Mouse (Mus musculus): ENCODE results near the gene Olfr645. TPM values are rescaled to one million over a fixed set of nuclear protein-coding genes. Genes with fewer than 3 reads are reported as not detected.

Olfr645 gene
- polyA plus RNA-seq, 1 experiment from 2014 or later, result not detected

- Histone ChIP-seq H3K9me3 (ENCODE audit: control insufficient read depth, low read depth, low read length) (no peaks in the 10 kb centered on the region), H3K4me3 (ENCODE audit: low read depth, low read length) (no peak overlapping the region), H3K36me3 (ENCODE audit: control insufficient read depth, insufficient read depth, low read length) (no peaks in the 10 kb centered on the region), H3K27me3 (ENCODE audit: control insufficient read depth, insufficient read depth, low read length) (no peaks in the 10 kb centered on the region), H3K9ac (replicated peaks; ENCODE audit: low read depth, low read length) (no peak overlapping the region), H3K4me2 (replicated peaks; ENCODE audit: low read depth, low read length) (no peak overlapping the region), H3K27ac (ENCODE audit: low read length) (no peak overlapping the region), H3K4me1 (ENCODE audit: control insufficient read depth, insufficient read depth, low read length) (no peaks in the 10 kb centered on the region)
- ATAC-seq (ENCODE audit: insufficient number of reproducible peaks, insufficient read depth, low FRiP score, low read depth), result no peak
- 94% methylated on average over 4 of the region's 4 CpGs for WGBS
Measured at GRCm38 (mm10) chr7:104050745-104051144, 34.5 kb downstream of the Olfr645 start.

- Histone ChIP-seq H3K9me3 (ENCODE audit: control insufficient read depth, low read depth, low read length) (no peaks in the 10 kb centered on the region), H3K4me3 (ENCODE audit: low read depth, low read length) (no peak within 1 kb of the TSS), H3K4me2 (replicated peaks; ENCODE audit: low read depth, low read length) (no peak within 1 kb of the TSS), H3K27ac (ENCODE audit: low read length) (no peak within 1 kb of the TSS), H3K4me1 (ENCODE audit: control insufficient read depth, insufficient read depth, low read length) (no peaks in the 10 kb centered on the region), H3K36me3 (ENCODE audit: control insufficient read depth, insufficient read depth, low read length) (no peaks in the 10 kb centered on the region), H3K9ac (replicated peaks; ENCODE audit: low read depth, low read length) (no peak within 1 kb of the TSS), H3K27me3 (ENCODE audit: control insufficient read depth, insufficient read depth, low read length) (no peaks in the 10 kb centered on the region)
- WGBS, result 63% methylated on average over 1 of the region's 1 CpGs
- no peak for ATAC-seq (ENCODE audit: insufficient number of reproducible peaks, insufficient read depth, low FRiP score, low read depth)
Measured at GRCm38 (mm10) chr7:104035145-104035544, 50.1 kb downstream of the Olfr645 start, which contains the start of gene Olfr641. Gene Olfr641 (plus strand): TSS chr7:104035445.

Other genes with a start within 250 kb of the Olfr645 start
- not detected in 2 replicates for gene Hbb-bh2, start 244.9 kb downstream of the Olfr645 start, polyA plus RNA-seq (2014; fragmentation: Nextera tagmentation; extraction: Ambion mirVana)
- gene Hbb-bh1, start 242.3 kb downstream of the Olfr645 start, polyA plus RNA-seq (2014; fragmentation: Nextera tagmentation; extraction: Ambion mirVana), result 2.9 and 6.2 TPM in 2 replicates
- gene Hbb-y, start 232.2 kb downstream of the Olfr645 start, polyA plus RNA-seq (2014; fragmentation: Nextera tagmentation; extraction: Ambion mirVana), result 616 and 882 TPM in 2 replicates
- gene Olfr66, start 199.2 kb downstream of the Olfr645 start, polyA plus RNA-seq (2014; fragmentation: Nextera tagmentation; extraction: Ambion mirVana), result not detected in 2 replicates
- not detected in 2 replicates for gene Olfr64, start 191.0 kb downstream of the Olfr645 start, polyA plus RNA-seq (2014; fragmentation: Nextera tagmentation; extraction: Ambion mirVana)
- not detected in 2 replicates for gene Olfr65, start 182.0 kb downstream of the Olfr645 start, polyA plus RNA-seq (2014; fragmentation: Nextera tagmentation; extraction: Ambion mirVana)
- gene Olfr631, start 156.6 kb downstream of the Olfr645 start, polyA plus RNA-seq (2014; fragmentation: Nextera tagmentation; extraction: Ambion mirVana), result not detected in 2 replicates
- gene Olfr632, start 151.1 kb downstream of the Olfr645 start, polyA plus RNA-seq (2014; fragmentation: Nextera tagmentation; extraction: Ambion mirVana), result not detected in 2 replicates
- not detected in 2 replicates for gene Olfr633, start 141.0 kb downstream of the Olfr645 start, polyA plus RNA-seq (2014; fragmentation: Nextera tagmentation; extraction: Ambion mirVana)
- gene Olfr635, start 114.3 kb downstream of the Olfr645 start, polyA plus RNA-seq (2014; fragmentation: Nextera tagmentation; extraction: Ambion mirVana), result not detected in 2 replicates
- not detected in 2 replicates for gene Olfr638, start 86.7 kb downstream of the Olfr645 start, polyA plus RNA-seq (2014; fragmentation: Nextera tagmentation; extraction: Ambion mirVana)
- 0.03 TPM in 1 of 2 replicates, not detected in the other for gene Olfr639, start 68.2 kb downstream of the Olfr645 start, polyA plus RNA-seq (2014; fragmentation: Nextera tagmentation; extraction: Ambion mirVana)
- not detected in 2 replicates for gene Olfr640, start 59.9 kb downstream of the Olfr645 start, polyA plus RNA-seq (2014; fragmentation: Nextera tagmentation; extraction: Ambion mirVana)
- gene Olfr641, start 50.0 kb downstream of the Olfr645 start, polyA plus RNA-seq (2014; fragmentation: Nextera tagmentation; extraction: Ambion mirVana), result not detected in 2 replicates
- not detected in 2 replicates for gene Olfr642, start 32.8 kb downstream of the Olfr645 start, polyA plus RNA-seq (2014; fragmentation: Nextera tagmentation; extraction: Ambion mirVana)
- not detected in 2 replicates for gene 4930516K23Rik, start 24.0 kb downstream of the Olfr645 start, polyA plus RNA-seq (2014; fragmentation: Nextera tagmentation; extraction: Ambion mirVana)
- gene Olfr644, start 13.6 kb downstream of the Olfr645 start, polyA plus RNA-seq (2014; fragmentation: Nextera tagmentation; extraction: Ambion mirVana), result not detected in 2 replicates
- gene Olfr646, start 19.4 kb upstream of the Olfr645 start, polyA plus RNA-seq (2014; fragmentation: Nextera tagmentation; extraction: Ambion mirVana), result not detected in 2 replicates
- not detected in 2 replicates for gene Ubqln5, start 44.4 kb upstream of the Olfr645 start, polyA plus RNA-seq (2014; fragmentation: Nextera tagmentation; extraction: Ambion mirVana)
- not detected in 2 replicates for gene Olfr643, start 51.9 kb upstream of the Olfr645 start, polyA plus RNA-seq (2014; fragmentation: Nextera tagmentation; extraction: Ambion mirVana)
- not detected in 2 replicates for gene Ubqln3, start 57.8 kb upstream of the Olfr645 start, polyA plus RNA-seq (2014; fragmentation: Nextera tagmentation; extraction: Ambion mirVana)
- not detected in 2 replicates for gene Ubqlnl, start 65.1 kb upstream of the Olfr645 start, polyA plus RNA-seq (2014; fragmentation: Nextera tagmentation; extraction: Ambion mirVana)
- gene Olfm5, start 79.4 kb upstream of the Olfr645 start, polyA plus RNA-seq (2014; fragmentation: Nextera tagmentation; extraction: Ambion mirVana), result not detected in 2 replicates
- gene Olfr648, start 97.9 kb upstream of the Olfr645 start, polyA plus RNA-seq (2014; fragmentation: Nextera tagmentation; extraction: Ambion mirVana), result 0.25 and 0.34 TPM in 2 replicates
- gene Olfr649, start 110.5 kb upstream of the Olfr645 start, polyA plus RNA-seq (2014; fragmentation: Nextera tagmentation; extraction: Ambion mirVana), result not detected in 2 replicates
- gene Trim6, start 133.3 kb upstream of the Olfr645 start, polyA plus RNA-seq (2014; fragmentation: Nextera tagmentation; extraction: Ambion mirVana), result 1.3 and 1.4 TPM in 2 replicates
- 1.8 and 1.9 TPM in 2 replicates for gene Trim34a, start 159.0 kb upstream of the Olfr645 start, polyA plus RNA-seq (2014; fragmentation: Nextera tagmentation; extraction: Ambion mirVana)
- 0.31 and 0.36 TPM in 2 replicates for gene Trim5, start 202.6 kb upstream of the Olfr645 start, polyA plus RNA-seq (2014; fragmentation: Nextera tagmentation; extraction: Ambion mirVana)
- 6.2 and 7.1 TPM in 2 replicates for gene Trim12a, start 230.0 kb upstream of the Olfr645 start, polyA plus RNA-seq (2014; fragmentation: Nextera tagmentation; extraction: Ambion mirVana)
- not detected in 2 replicates for gene Trim34b, start 244.0 kb upstream of the Olfr645 start, polyA plus RNA-seq (2014; fragmentation: Nextera tagmentation; extraction: Ambion mirVana)